Mouse (Mus musculus) lung, embryonic 14.5 days (tissue): ENCODE data around the gene Sfn. TPM values are rescaled to one million over a fixed set of nuclear protein-coding genes. Genes with fewer than 3 reads are reported as not detected.

Source experiments
- ATAC-seq: fragments of 200-750 bp; cut with Nextera tagmentation; 2 replicates; pipeline ENCODE4 v1.8.0; 2017; ENCODE audit warnings: mild to moderate bottlenecking, moderate TSS enrichment, moderate library complexity; ENCODE audit not compliant: insufficient read depth
- DNase-seq: peaks from one replicate; pipeline ENCODE4 v3.0.0-alpha.2; 2015
- H3K27ac ChIP-seq: fragments of 300-500 bp; sonication (generic); 2 replicates; pipeline ENCODE4 v1.5.1; 2014; ENCODE audit warnings: low read depth, mild to moderate bottlenecking, moderate library complexity
- H3K27me3 ChIP-seq: fragments of 300-500 bp; sonication (generic); 2 replicates; pipeline ENCODE4 v1.6.1; 2014; ENCODE audit warnings: low read length, control low read depth; ENCODE audit not compliant: insufficient read depth
- H3K36me3 ChIP-seq: fragments of 300-500 bp; sonication (generic); 2 replicates; pipeline ENCODE4 v1.6.1; 2014; ENCODE audit warnings: control low read depth; ENCODE audit not compliant: insufficient read depth
- H3K4me1 ChIP-seq: fragments of 300-500 bp; sonication (generic); 2 replicates; pipeline ENCODE4 v1.6.1; 2014; ENCODE audit warnings: antibody characterized with exemption, control low read depth; ENCODE audit not compliant: insufficient read depth
- H3K4me2 ChIP-seq: fragments of 300-500 bp; sonication (generic); 2 replicates; pipeline ENCODE4 v1.6.1; 2014; ENCODE audit warnings: mild to moderate bottlenecking
- H3K4me3 ChIP-seq: fragments of 300-500 bp; sonication (generic); 2 replicates; pipeline ENCODE4 v1.5.1; 2014; ENCODE audit warnings: low read depth, low read length
- H3K9ac ChIP-seq: fragments of 300-500 bp; sonication (generic); 2 replicates; pipeline ENCODE4 v1.6.1; 2014
- H3K9me3 ChIP-seq: fragments of 300-500 bp; sonication (generic); 2 replicates; pipeline ENCODE4 v1.6.1; 2016; ENCODE audit warnings: low read depth, low read length, control low read depth
- CTCF ChIP-seq: IDR thresholded peaks from 2 replicates; pipeline ENCODE4 v1.5.1; 2016; ENCODE audit warnings: antibody characterized with exemption, low read depth
- WGBS: fragments of 180-500 bp; shearing (Covaris S2); extraction: QIAGEN DNeasy Blood & Tissue Kit; methylation state at CpG from one replicate; pipeline ENCODE4 v1.1.7; 2014; 5-methylcytosine and 5-hydroxymethylcytosine counted together
- polyA plus RNA-seq: library from polyadenylated mRNA; unstranded; fragments of >200 nt; fragmentation: Nextera tagmentation; extraction: Ambion mirVana; gene quantifications from 2 replicates; pipeline ENCODE4 v1.2.1, GENCODE M21; 2014

Gene Sfn
- polyA plus RNA-seq, 1 experiment from 2014 or later: 10.6 TPM

DNA sequence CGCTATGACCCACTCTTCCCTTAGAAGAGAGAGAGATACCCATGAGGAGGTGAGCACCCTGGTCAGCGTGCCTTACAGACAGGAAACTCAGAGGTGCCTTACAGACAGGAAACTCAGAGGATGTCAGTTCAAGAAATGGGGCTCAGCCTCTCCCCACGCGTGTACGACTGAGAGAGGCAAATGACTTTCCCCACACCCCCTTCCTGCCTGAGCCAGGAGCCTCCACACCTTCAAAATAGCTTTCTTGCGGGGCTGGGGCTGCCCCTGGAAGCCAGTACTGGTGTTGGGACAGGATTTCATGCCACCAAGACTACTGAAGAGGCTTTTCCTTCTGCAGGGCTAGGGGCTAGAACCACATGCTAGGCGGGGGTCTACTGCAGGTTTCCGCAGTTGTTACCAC, 18.7 kb upstream of the Sfn start:
- no peaks in the 10 kb centered on the region for H3K27me3 ChIP-seq
- no peaks in the 10 kb centered on the region for H3K9me3 ChIP-seq
- no peak overlapping the region for H3K4me2 ChIP-seq
- no peak for ATAC-seq
- 84% methylated on average over 8 of the region's 8 CpGs for WGBS
- no peaks in the 10 kb centered on the region for H3K4me1 ChIP-seq
- H3K36me3 ChIP-seq: peaks cover 29% of the 10 kb centered on the region; the same call in 1 of the 2 replicates
- no peak overlapping the region for H3K4me3 ChIP-seq
- DNase-seq: no peak
- no peak overlapping the region for H3K27ac ChIP-seq
- TF ChIP-seq CTCF: no peak
- no peak overlapping the region for H3K9ac ChIP-seq

DNA sequence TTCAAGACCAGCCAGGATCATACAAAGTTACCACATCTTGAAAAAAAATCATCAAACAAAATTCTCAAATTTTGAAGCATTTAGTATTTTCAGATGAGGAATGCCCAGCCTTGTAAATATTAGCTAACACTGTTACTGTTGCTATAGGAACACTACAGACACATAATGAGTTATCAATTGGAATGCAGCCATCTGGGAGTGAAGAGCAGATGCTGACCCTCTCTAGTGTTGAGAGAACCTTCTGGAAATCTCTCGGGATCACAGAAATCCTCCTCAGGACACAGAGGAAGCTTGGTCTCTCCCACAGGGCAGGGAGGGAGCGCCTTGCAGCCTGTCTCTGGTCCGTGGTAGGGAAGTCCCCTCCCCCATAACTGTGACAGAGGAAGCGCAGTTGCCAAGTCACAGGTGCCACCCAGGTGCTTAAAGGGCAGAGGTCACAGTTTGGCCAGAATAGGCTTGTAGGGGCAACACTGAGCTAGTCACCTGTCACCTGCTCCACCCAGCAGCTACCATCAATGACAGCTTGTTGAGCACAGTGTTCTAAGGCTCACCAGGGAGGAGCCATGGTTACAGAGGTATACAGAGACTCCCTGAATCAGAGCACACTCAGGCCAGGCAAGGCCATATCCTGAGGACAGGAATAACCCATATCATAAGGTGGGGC, 17.6 kb upstream of the Sfn start:
- Histone ChIP-seq H3K4me3 (no peak overlapping the region), H3K36me3 (peaks cover 23% of the 10 kb centered on the region; the same call in 1 of the 2 replicates), H3K9ac (no peak overlapping the region), H3K4me1 (no peaks in the 10 kb centered on the region), H3K9me3 (no peaks in the 10 kb centered on the region), H3K27me3 (no peaks in the 10 kb centered on the region), H3K4me2 (no peak overlapping the region), H3K27ac (no peak overlapping the region)
- ATAC-seq: no peak
- WGBS: 73% methylated on average over 4 of the region's 4 CpGs
- DNase-seq: no peak
- no peak for TF ChIP-seq CTCF

DNA sequence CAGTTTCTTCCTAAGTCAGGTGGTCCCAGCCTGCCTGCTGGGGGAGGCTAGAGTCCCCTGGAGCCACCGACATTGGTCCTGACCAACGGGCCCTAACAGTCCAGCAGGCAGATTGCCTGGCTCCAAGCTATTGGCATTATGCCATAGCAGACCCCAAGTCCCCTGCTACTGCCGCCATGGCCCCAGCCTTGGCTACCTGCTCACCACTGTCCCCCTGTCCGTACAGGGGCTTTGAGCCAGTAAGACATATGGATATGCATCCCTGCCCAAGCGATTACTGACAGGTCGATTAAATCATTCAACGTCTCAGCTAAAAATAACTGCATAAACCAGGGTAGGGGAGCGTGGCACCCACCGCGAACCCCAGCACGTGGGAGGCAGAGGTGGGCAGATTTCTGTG, 16.0 kb upstream of the Sfn start:
- 91% methylated on average over 11 of the region's 11 CpGs for WGBS
- Histone ChIP-seq H3K27me3 (no peaks in the 10 kb centered on the region), H3K9ac (no peak overlapping the region), H3K36me3 (peaks cover 31% of the 10 kb centered on the region), H3K27ac (no peak overlapping the region), H3K9me3 (no peaks in the 10 kb centered on the region), H3K4me1 (no peaks in the 10 kb centered on the region), H3K4me2 (no peak overlapping the region), H3K4me3 (no peak overlapping the region)
- TF ChIP-seq CTCF: no peak
- DNase-seq (no peak), ATAC-seq (no peak)

- Histone ChIP-seq H3K4me2 (no peak overlapping the region), H3K4me3 (no peak overlapping the region), H3K4me1 (no peaks in the 10 kb centered on the region), H3K36me3 (peaks cover 44% of the 10 kb centered on the region), H3K9ac (no peak overlapping the region), H3K27me3 (no peaks in the 10 kb centered on the region), H3K9me3 (peaks cover 6% of the 10 kb centered on the region; the same call in 1 of the 2 replicates), H3K27ac (no peak overlapping the region)
- TF ChIP-seq CTCF: no peak
- 73% methylated on average over 10 of the region's 10 CpGs for WGBS
- no peak for DNase-seq
- ATAC-seq: no peak
These were observed 13.4 kb upstream of the Sfn start for GRCm38 (mm10) chr4:133615416-133615815.

DNA sequence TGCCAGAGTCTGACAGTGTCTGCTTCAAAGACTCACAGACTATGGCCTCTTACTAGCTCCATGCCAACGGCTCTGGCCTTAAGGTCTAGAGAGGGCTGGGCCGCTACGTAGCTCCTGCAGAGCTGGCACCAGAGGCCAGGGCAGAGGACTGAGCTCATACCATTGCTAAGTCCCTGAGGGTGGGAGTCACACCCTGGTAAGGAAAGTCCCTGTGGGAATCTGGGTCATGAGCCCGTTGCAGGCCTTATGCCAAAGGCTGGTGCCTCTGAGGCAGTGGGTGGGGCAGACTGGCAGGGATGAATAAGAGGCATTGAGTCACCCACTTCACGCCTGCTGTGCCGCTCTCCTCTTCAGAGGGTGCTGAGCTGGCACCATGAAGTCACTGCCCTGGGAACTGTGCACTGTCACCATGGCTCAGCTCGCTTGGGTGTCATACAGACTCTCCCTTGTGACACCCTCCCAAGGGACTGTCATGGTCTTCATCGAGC, 12.3 kb upstream of the Sfn start:
- DNase-seq: no peak
- peaks cover 41% of the 10 kb centered on the region for H3K36me3 ChIP-seq
- H3K27ac ChIP-seq: no peak overlapping the region
- H3K4me3 ChIP-seq: no peak overlapping the region
- no peaks in the 10 kb centered on the region for H3K27me3 ChIP-seq
- H3K9me3 ChIP-seq: peaks cover 6% of the 10 kb centered on the region; the same call in 1 of the 2 replicates
- no peak overlapping the region for H3K9ac ChIP-seq
- ATAC-seq: no peak
- TF ChIP-seq CTCF: no peak
- 83% methylated on average over 8 of the region's 8 CpGs for WGBS
- no peak overlapping the region for H3K4me2 ChIP-seq
- no peaks in the 10 kb centered on the region for H3K4me1 ChIP-seq

DNA sequence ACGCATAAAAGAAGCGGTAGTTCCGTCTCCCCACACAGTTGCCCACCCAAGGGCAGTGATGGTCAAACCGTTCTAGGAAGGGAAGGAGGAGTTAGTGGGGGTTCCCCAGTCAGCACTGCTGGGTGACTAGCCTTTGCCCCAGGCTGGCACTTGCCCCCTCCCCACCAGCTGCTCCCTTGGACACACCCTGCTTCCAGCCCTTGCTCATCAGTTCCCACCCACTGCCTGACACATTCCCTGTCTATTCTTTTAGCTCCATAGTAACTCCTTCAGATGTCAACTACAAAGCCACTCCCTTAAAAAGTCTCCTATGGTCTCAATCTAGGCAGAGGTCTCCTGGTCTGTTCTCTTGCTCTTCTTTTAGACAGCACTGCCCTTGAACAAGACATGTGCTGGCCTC, 11.9 kb upstream of the Sfn start:
- Histone ChIP-seq H3K4me2 (no peak overlapping the region), H3K4me1 (no peaks in the 10 kb centered on the region), H3K27me3 (no peaks in the 10 kb centered on the region), H3K4me3 (no peak overlapping the region), H3K9ac (no peak overlapping the region), H3K36me3 (peaks cover 42% of the 10 kb centered on the region), H3K9me3 (peaks cover 6% of the 10 kb centered on the region; the same call in 1 of the 2 replicates), H3K27ac (no peak overlapping the region)
- ATAC-seq: no peak
- DNase-seq: no peak
- TF ChIP-seq CTCF: no peak
- 78% methylated on average over 4 of the region's 4 CpGs for WGBS

- H3K4me2 ChIP-seq: no peak overlapping the region
- no peak overlapping the region for H3K4me3 ChIP-seq
- peaks cover 50% of the 10 kb centered on the region for H3K36me3 ChIP-seq
- DNase-seq: no peak
- no peak overlapping the region for H3K27ac ChIP-seq
- H3K9me3 ChIP-seq: peaks cover 6% of the 10 kb centered on the region; the same call in 1 of the 2 replicates
- no peaks in the 10 kb centered on the region for H3K4me1 ChIP-seq
- 91% methylated on average over 8 of the region's 8 CpGs for WGBS
- H3K27me3 ChIP-seq: no peaks in the 10 kb centered on the region
- no peak for ATAC-seq
- no peak overlapping the region for H3K9ac ChIP-seq
- no peak for TF ChIP-seq CTCF
These were observed 11.1 kb upstream of the Sfn start for GRCm38 (mm10) chr4:133613026-133613425.
